25 mouse cellular contexts compared by ENCODE assay signal in genomic region chr6:103613714-103614113, GRCm38 (mm10).
A peak's percentile ranks its signal among the peaks of the same experiment; 100 is the strongest.
DNase-seq lines count a peak whose midpoint lies in the region; ATAC-seq and TF ChIP-seq lines count a peak whose summit lies in the region.
"Had no signal": no experiment of that assay in that cellular context is flagged by ENCODE, and none has a peak within 500 bp of the region (broad histone marks: within the 10 kb centered on the region; RNA-seq: fewer than 3 reads in every experiment).

No protein-coding gene starts in this region.

- no peak for DNase-seq in frontal cortex, adult 2 months (ENCODE audit: extremely low spot score in 1 of 2, low spot score in 1 of 2)
- DNase-seq in lung, embryonic 14.5 days, result peak; percentile 17
- DNase-seq in lung, postnatal 10 days, result no peak
- peak; percentile 61 for DNase-seq in midbrain, embryonic 11.5 days (ENCODE audit: low spot score, missing footprints)
- DNase-seq in midbrain, embryonic 14.5 days, result no peak
- DNase-seq in hindlimb bud, embryonic 11.5 days (ENCODE audit: extremely low spot score, low read depth, low spot score), result peak; percentile 12
- no peak for DNase-seq in thymus, postnatal 0 days (ENCODE audit: low spot score)
- DNase-seq: adrenal gland, postnatal 10 days; adrenal gland, postnatal 36 days; cerebellum, adult 11 months; cerebellum, adult 2 months; cerebellum, adult 9-11 months; cerebellum, postnatal 25 days; forebrain, postnatal 0 days; gastrocnemius, adult 2 months; gastrocnemius, postnatal 14 days; heart, adult 11 months had no signal

- no peaks in the 10 kb centered on the region for H3K9me3 ChIP-seq in lung, embryonic 14.5 days (ENCODE audit: low read depth, low read length)
- H3K9me3 ChIP-seq in midbrain, embryonic 11.5 days (ENCODE audit: control insufficient read depth, low read length), result no peaks in the 10 kb centered on the region
- H3K9me3 ChIP-seq in midbrain, embryonic 14.5 days (ENCODE audit: control insufficient read depth, low read length), result no peaks in the 10 kb centered on the region
- H3K9me3 ChIP-seq: embryonic facial prominence, embryonic 12.5 days; embryonic facial prominence, embryonic 15.5 days; hindbrain, embryonic 12.5 days; hindbrain, embryonic 15.5 days had no signal

- 67% methylated on average over 3 of the region's 3 CpGs for WGBS in lung, embryonic 14.5 days
- 93% methylated on average over 3 of the region's 3 CpGs for WGBS in midbrain, embryonic 11.5 days
- WGBS in midbrain, embryonic 14.5 days, result 87% methylated on average over 3 of the region's 3 CpGs

- H3K27me3 ChIP-seq in lung, embryonic 14.5 days (ENCODE audit: insufficient read depth, low read length), result no peaks in the 10 kb centered on the region
- no peaks in the 10 kb centered on the region; the same call in 1 of the 2 replicates for H3K27me3 ChIP-seq in midbrain, embryonic 11.5 days (ENCODE audit: control insufficient read depth, insufficient read depth, low read length)
- no peaks in the 10 kb centered on the region for H3K27me3 ChIP-seq in midbrain, embryonic 14.5 days (ENCODE audit: control insufficient read depth, insufficient read depth, low read length)
- H3K27me3 ChIP-seq: embryonic facial prominence, embryonic 12.5 days; embryonic facial prominence, embryonic 15.5 days; hindbrain, embryonic 12.5 days; hindbrain, embryonic 15.5 days had no signal

- TF ChIP-seq CTCF in lung, embryonic 14.5 days (IDR thresholded peaks at IDR 0.05; ENCODE audit: low read depth), result no peak

- no peak overlapping the region for H3K27ac ChIP-seq in lung, embryonic 14.5 days (ENCODE audit: low read depth)
- no peak overlapping the region for H3K27ac ChIP-seq in midbrain, embryonic 11.5 days (ENCODE audit: low read depth, low read length)
- H3K27ac ChIP-seq in midbrain, embryonic 14.5 days (replicated peaks; ENCODE audit: low read depth, low read length), result no peak overlapping the region
- H3K27ac ChIP-seq: embryonic facial prominence, embryonic 12.5 days; embryonic facial prominence, embryonic 15.5 days; gastrocnemius, adult 2 months; hindbrain, embryonic 12.5 days; hindbrain, embryonic 15.5 days had no signal

- H3K36me3 ChIP-seq in lung, embryonic 14.5 days (ENCODE audit: insufficient read depth), result no peaks in the 10 kb centered on the region
- H3K36me3 ChIP-seq in midbrain, embryonic 11.5 days (ENCODE audit: control insufficient read depth, insufficient read depth, low read length), result no peaks in the 10 kb centered on the region
- H3K36me3 ChIP-seq in midbrain, embryonic 14.5 days (ENCODE audit: control insufficient read depth, insufficient read depth, low read length), result no peaks in the 10 kb centered on the region
- H3K36me3 ChIP-seq: embryonic facial prominence, embryonic 12.5 days; embryonic facial prominence, embryonic 15.5 days; hindbrain, embryonic 12.5 days; hindbrain, embryonic 15.5 days had no signal

- ATAC-seq in frontal cortex, adult (ENCODE audit: low TSS enrichment), result peak; percentile 76
- no peak for ATAC-seq in lung, embryonic 14.5 days (ENCODE audit: insufficient read depth)
- ATAC-seq in midbrain, embryonic 11.5 days (ENCODE audit: low FRiP score), result no peak
- no peak for ATAC-seq in midbrain, embryonic 14.5 days (ENCODE audit: low FRiP score, low TSS enrichment)
- ATAC-seq: forebrain, embryonic 14.5 days; forebrain, postnatal 0 days; Patski had no signal

- H3K4me3 ChIP-seq in lung, embryonic 14.5 days (ENCODE audit: low read depth, low read length), result no peak overlapping the region
- H3K4me3 ChIP-seq in midbrain, embryonic 11.5 days (ENCODE audit: low read depth, low read length), result no peak overlapping the region
- no peak overlapping the region for H3K4me3 ChIP-seq in midbrain, embryonic 14.5 days (replicated peaks; ENCODE audit: low read depth, low read length)
- H3K4me3 ChIP-seq: embryonic facial prominence, embryonic 12.5 days; embryonic facial prominence, embryonic 15.5 days; gastrocnemius, adult 2 months; hindbrain, embryonic 12.5 days; hindbrain, embryonic 15.5 days had no signal

- no peak overlapping the region for H3K9ac ChIP-seq in lung, embryonic 14.5 days
- H3K9ac ChIP-seq in midbrain, embryonic 11.5 days (ENCODE audit: low read length), result no peak overlapping the region
- no peak overlapping the region for H3K9ac ChIP-seq in midbrain, embryonic 14.5 days (replicated peaks; ENCODE audit: low read length)
- H3K9ac ChIP-seq: embryonic facial prominence, embryonic 12.5 days; embryonic facial prominence, embryonic 15.5 days; forebrain, postnatal 0 days; hindbrain, embryonic 12.5 days; hindbrain, embryonic 15.5 days had no signal

- H3K4me1 ChIP-seq in lung, embryonic 14.5 days (ENCODE audit: insufficient read depth), result 0 out of 2 replicates have a peak, but pooled peaks cover 2% of the 10 kb centered on the region
- no peaks in the 10 kb centered on the region for H3K4me1 ChIP-seq in midbrain, embryonic 11.5 days (ENCODE audit: control insufficient read depth, insufficient read depth, low read length)
- H3K4me1 ChIP-seq in midbrain, embryonic 14.5 days (ENCODE audit: control insufficient read depth, insufficient read depth, low read length), result no peaks in the 10 kb centered on the region; the same call in 1 of the 2 replicates
- H3K4me1 ChIP-seq: embryonic facial prominence, embryonic 12.5 days; embryonic facial prominence, embryonic 15.5 days had no signal

- H3K4me2 ChIP-seq in lung, embryonic 14.5 days, result no peak overlapping the region
- no peak overlapping the region for H3K4me2 ChIP-seq in midbrain, embryonic 11.5 days
- H3K4me2 ChIP-seq in midbrain, embryonic 14.5 days (ENCODE audit: low read length), result no peak overlapping the region
- H3K4me2 ChIP-seq: embryonic facial prominence, embryonic 12.5 days; embryonic facial prominence, embryonic 15.5 days; heart, embryonic 11.5 days; hindbrain, embryonic 12.5 days; hindbrain, embryonic 15.5 days had no signal

Comparison
In these comparisons a context has a peak if more than half of its experiments do, and no peak if none do; other contexts are left out.
1. DNase-seq: peak in lung, embryonic 14.5 days (single experiment), midbrain, embryonic 11.5 days (single experiment) and hindlimb bud, embryonic 11.5 days (single experiment); none in frontal cortex, adult 2 months (0 of 2), lung, postnatal 10 days (single experiment), midbrain, embryonic 14.5 days (single experiment) and thymus, postnatal 0 days (single experiment).